Mouse (Mus musculus): ENCODE measurements around the gene Tnfrsf14. TPM values are rescaled to one million over a fixed set of nuclear protein-coding genes. Genes with fewer than 3 reads are reported as not detected.

Tnfrsf14 gene
- polyA plus RNA-seq, 1 experiment: 177 TPM

DNA sequence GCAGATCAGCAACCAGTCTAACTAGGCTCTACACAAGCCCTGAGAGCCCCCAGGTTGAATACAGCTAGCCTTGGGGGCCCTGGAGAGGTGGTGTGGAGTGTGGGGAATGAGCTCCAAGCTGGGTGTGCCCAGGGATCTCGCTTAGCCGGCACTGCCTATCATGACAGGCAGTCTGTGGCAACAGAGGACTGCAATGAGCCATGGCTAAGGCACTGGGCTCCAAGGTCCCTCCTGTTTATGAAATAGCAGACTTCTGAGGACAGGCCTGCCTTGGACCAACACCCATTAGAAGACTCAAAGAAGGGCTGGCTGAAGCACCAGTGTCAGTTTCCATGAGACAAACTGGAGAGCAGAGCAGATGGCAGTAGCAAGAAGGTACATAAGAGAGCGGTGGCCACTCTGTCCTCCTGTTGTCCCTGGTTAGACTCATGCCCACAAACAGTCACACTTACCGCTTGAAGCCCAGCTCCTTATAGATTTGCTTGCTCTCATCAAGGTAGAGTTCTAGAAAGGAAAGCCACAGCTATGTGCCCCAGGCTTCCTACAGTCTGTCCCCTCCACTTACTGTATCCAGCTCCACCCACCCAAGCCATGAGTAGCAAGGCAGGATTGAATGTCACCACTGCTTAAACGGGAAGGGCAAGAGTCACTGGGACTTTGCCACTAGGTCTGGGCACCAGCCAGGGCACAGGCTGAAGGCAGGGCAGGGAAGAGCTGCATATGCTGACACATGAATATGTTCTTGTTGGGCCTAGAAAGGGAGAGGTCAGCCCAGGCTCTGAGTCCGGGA lies 30.5 kb downstream of the Tnfrsf14 start:
- H3K4me1 ChIP-seq (ENCODE audit: control insufficient read depth, insufficient read depth, insufficient read length, low read length): peaks cover 21% of the 10 kb centered on the region
- TF ChIP-seq POLR2A (IDR thresholded peaks at IDR 0.05; ENCODE audit: low read depth, low read length) (no peak; the same call in 1 of the 2 replicates), CTCF (IDR thresholded peaks at IDR 0.05; ENCODE audit: extremely low read depth, insufficient read length, insufficient replicate concordance, low read depth, low read length) (no peak)
- peaks cover 17% of the 10 kb centered on the region for H3K36me3 ChIP-seq (ENCODE audit: control insufficient read depth, insufficient read depth, low read length)
- peak overlapping the region; percentile 73 for H3K4me3 ChIP-seq (ENCODE audit: low read depth, low read length)
- WGBS: 47% methylated on average over 6 of the region's 6 CpGs
- H3K27me3 ChIP-seq (ENCODE audit: control insufficient read depth, insufficient read depth, low read length): no peaks in the 10 kb centered on the region
- H3K27ac ChIP-seq (ENCODE audit: insufficient read depth, low read depth, low read length): peak overlapping the region; percentile 55

DNA sequence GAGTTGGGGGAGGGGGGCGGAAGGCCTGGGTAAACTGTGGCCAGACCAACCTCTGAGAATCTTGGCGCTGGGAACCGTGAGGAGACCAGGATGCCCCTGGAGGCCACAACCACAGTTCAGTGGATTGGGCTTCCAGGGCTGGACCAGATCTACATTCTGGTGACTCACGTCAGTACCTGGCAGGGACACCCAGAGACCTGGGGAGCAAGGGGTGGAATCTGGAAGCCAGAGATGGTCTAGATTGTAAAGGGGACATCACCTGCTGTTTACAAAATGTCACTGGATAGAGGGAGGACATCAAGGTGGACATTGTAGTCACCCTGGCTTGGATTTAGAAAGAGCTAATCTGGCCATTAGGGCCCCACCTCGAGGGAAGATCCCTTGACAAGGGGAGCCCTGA lies 32.8 kb downstream of the Tnfrsf14 start:
- Histone ChIP-seq H3K4me1 (ENCODE audit: control insufficient read depth, insufficient read depth, insufficient read length, low read length) (peaks cover 21% of the 10 kb centered on the region), H3K4me3 (ENCODE audit: low read depth, low read length) (no peak overlapping the region), H3K36me3 (ENCODE audit: control insufficient read depth, insufficient read depth, low read length) (peaks cover 17% of the 10 kb centered on the region), H3K27ac (ENCODE audit: insufficient read depth, low read depth, low read length) (no peak overlapping the region), H3K27me3 (ENCODE audit: control insufficient read depth, insufficient read depth, low read length) (no peaks in the 10 kb centered on the region)
- 85% methylated on average over 5 of the region's 5 CpGs for WGBS
- TF ChIP-seq POLR2A (IDR thresholded peaks at IDR 0.05; ENCODE audit: low read depth, low read length) (no peak), CTCF (IDR thresholded peaks at IDR 0.05; ENCODE audit: extremely low read depth, insufficient read length, insufficient replicate concordance, low read depth, low read length) (no peak)

DNA sequence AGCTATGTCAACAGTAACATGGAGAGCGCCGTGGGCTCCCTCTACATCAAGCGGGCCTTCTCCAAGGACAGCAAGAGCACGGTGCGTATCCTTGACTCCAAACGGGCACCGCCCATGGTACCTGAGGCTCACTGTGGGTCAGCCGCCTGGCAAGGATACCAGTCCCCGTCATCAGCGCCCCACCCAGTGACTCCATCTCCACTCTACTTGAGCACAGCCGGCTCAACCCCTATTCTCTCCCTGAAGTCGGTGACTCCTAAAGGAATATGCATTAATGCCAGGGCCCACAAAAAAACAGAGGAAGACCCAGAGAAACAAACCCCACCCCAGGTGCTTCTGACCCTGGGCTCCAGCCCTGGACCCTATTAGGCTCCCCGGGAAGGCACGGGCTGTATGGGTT lies 37.5 kb downstream of the Tnfrsf14 start:
- WGBS: 57% methylated on average over 14 of the region's 14 CpGs
- H3K27me3 ChIP-seq (ENCODE audit: control insufficient read depth, insufficient read depth, low read length): no peaks in the 10 kb centered on the region
- TF ChIP-seq CTCF (IDR thresholded peaks at IDR 0.05; ENCODE audit: extremely low read depth, insufficient read length, insufficient replicate concordance, low read depth, low read length) (no peak), POLR2A (IDR thresholded peaks at IDR 0.05; ENCODE audit: low read depth, low read length) (no peak)
- H3K4me1 ChIP-seq (ENCODE audit: control insufficient read depth, insufficient read depth, insufficient read length, low read length): no peaks in the 10 kb centered on the region; the same call in 1 of the 2 replicates
- no peak overlapping the region for H3K27ac ChIP-seq (ENCODE audit: insufficient read depth, low read depth, low read length)
- no peak overlapping the region for H3K4me3 ChIP-seq (ENCODE audit: low read depth, low read length)
- H3K36me3 ChIP-seq (ENCODE audit: control insufficient read depth, insufficient read depth, low read length): peaks cover 6% of the 10 kb centered on the region; the same call in 1 of the 2 replicates

DNA sequence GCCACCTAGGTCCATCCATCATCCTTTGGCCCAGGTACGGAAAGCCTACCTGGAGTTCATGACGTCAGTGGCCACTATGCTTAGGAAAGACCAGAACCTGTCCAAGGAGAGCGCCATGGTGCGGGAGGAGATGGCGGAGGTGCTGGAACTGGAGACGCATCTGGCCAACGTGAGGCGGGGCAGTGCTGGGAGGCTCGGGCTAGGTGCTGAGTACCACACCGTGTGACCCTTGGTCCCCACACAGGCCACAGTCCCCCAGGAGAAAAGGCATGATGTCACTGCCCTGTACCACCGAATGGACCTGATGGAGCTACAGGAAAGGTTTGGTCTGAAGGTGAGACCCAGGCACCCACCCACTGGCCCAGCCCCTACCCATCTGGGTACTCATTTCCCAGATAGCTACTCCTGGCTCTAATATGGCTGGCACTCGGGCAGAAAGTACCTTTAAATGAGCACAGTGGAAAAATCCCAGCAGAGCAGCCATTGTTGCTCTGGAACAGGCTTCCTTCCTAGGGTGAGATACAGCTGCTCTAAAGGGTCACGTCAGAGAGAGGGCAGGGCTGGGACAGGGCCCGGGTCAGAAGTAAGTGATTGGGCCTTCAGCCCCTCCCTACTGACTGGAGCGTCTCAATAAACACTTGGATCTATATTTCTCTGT lies 40.6 kb downstream of the Tnfrsf14 start:
- WGBS: 76% methylated on average over 15 of the region's 15 CpGs
- H3K4me3 ChIP-seq (ENCODE audit: low read depth, low read length): no peak overlapping the region
- TF ChIP-seq CTCF (IDR thresholded peaks at IDR 0.05; ENCODE audit: extremely low read depth, insufficient read length, insufficient replicate concordance, low read depth, low read length) (no peak), POLR2A (IDR thresholded peaks at IDR 0.05; ENCODE audit: low read depth, low read length) (no peak)
- H3K27ac ChIP-seq (ENCODE audit: insufficient read depth, low read depth, low read length): no peak overlapping the region
- H3K36me3 ChIP-seq (ENCODE audit: control insufficient read depth, insufficient read depth, low read length): no peaks in the 10 kb centered on the region
- no peaks in the 10 kb centered on the region for H3K27me3 ChIP-seq (ENCODE audit: control insufficient read depth, insufficient read depth, low read length)
- H3K4me1 ChIP-seq (ENCODE audit: control insufficient read depth, insufficient read depth, insufficient read length, low read length): peaks cover 5% of the 10 kb centered on the region; the same call in 1 of the 2 replicates

DNA sequence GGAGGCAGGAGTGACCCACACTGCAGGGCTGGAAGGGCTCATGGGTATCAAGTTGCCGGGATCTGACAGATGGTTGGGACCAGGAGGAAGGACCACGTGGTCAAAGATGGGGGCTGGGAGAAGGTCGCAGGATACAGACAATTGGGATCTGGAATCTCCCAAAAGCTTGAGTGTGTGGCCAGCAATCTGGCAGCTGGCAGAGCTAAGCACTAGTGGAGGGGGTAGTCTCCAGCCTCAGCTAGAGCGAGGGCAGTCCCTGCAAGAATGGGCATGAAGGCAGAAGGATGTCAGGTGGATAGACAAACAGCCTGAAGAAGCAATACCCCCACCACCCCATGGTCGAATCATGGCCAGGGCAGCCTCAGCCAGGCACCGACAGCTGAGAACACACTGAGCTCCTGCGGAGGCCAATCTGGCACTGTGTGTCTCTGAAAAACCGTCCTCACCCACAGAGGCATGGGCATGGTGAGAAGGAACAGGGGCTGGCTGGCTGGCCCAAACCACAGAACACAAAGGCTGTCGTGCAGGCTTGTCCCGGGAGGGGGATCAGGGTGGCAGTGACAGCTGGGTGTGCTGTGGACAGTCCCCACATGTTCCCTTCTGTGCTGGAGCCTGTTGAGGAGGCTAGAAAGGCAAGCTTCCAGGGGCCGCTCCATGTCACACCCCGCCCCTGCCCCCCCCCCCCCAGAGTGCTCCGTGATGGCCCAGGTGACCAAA lies 41.3 kb downstream of the Tnfrsf14 start:
- TF ChIP-seq POLR2A (IDR thresholded peaks at IDR 0.05; ENCODE audit: low read depth, low read length) (no peak), CTCF (IDR thresholded peaks at IDR 0.05; ENCODE audit: extremely low read depth, insufficient read length, insufficient replicate concordance, low read depth, low read length) (no peak)
- Histone ChIP-seq H3K27ac (ENCODE audit: insufficient read depth, low read depth, low read length) (no peak overlapping the region), H3K27me3 (ENCODE audit: control insufficient read depth, insufficient read depth, low read length) (no peaks in the 10 kb centered on the region), H3K4me3 (ENCODE audit: low read depth, low read length) (no peak overlapping the region), H3K36me3 (ENCODE audit: control insufficient read depth, insufficient read depth, low read length) (no peaks in the 10 kb centered on the region), H3K4me1 (ENCODE audit: control insufficient read depth, insufficient read depth, insufficient read length, low read length) (peaks cover 9% of the 10 kb centered on the region; the same call in 1 of the 2 replicates)
- 74% methylated on average over 13 of the region's 13 CpGs for WGBS

DNA sequence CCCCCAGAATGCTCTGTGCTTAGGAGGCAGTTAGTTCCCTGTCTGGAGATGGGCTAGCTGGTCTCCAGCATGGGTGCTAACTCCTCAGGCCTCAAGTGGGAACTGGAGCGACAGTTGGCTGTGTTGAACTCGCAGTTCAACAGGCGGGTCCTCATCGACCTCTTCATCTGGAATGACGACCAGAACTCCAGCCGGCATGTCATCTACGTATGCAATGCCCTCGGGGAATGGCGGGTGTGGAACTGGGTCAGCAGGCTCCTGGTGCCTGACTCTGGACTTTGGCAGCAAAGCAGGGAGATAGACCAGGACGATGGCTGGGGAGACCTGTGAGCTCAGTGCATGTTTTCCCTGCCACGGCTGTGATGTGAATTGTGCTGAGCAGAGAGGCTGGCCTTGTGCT lies 42.9 kb downstream of the Tnfrsf14 start:
- TF ChIP-seq POLR2A (IDR thresholded peaks at IDR 0.05; ENCODE audit: low read depth, low read length) (no peak), CTCF (IDR thresholded peaks at IDR 0.05; ENCODE audit: extremely low read depth, insufficient read length, insufficient replicate concordance, low read depth, low read length) (no peak)
- H3K4me3 ChIP-seq (ENCODE audit: low read depth, low read length): no peak overlapping the region
- WGBS: 43% methylated on average over 11 of the region's 11 CpGs
- H3K27ac ChIP-seq (ENCODE audit: insufficient read depth, low read depth, low read length): no peak overlapping the region
- H3K27me3 ChIP-seq (ENCODE audit: control insufficient read depth, insufficient read depth, low read length): no peaks in the 10 kb centered on the region
- no peaks in the 10 kb centered on the region for H3K36me3 ChIP-seq (ENCODE audit: control insufficient read depth, insufficient read depth, low read length)
- peaks cover 9% of the 10 kb centered on the region; the same call in 1 of the 2 replicates for H3K4me1 ChIP-seq (ENCODE audit: control insufficient read depth, insufficient read depth, insufficient read length, low read length)
